Mouse (Mus musculus): ENCODE measurements around the gene Olfr161. TPM values are rescaled to one million over a fixed set of nuclear protein-coding genes. Genes with fewer than 3 reads are reported as not detected.
"Not testable (repeated sequence)": the region's sequence is repeated elsewhere in the genome, so short reads cannot be mapped to it uniquely, and the experiment has no call there.

Olfr161 gene
- not detected in 2 replicates for polyA plus RNA-seq (2012; rRNA removed)

GRCm38 (mm10) chr16:3590691-3591090 is at the start of gene Olfr161:
Gene Olfr161 (plus strand): TSS chr16:3591042.
- DNase-seq (ENCODE audit: extremely low spot score in 1 of 2, low spot score in 1 of 2): no peak

GRCm38 (mm10) chr16:3563553-3563952 is 27.3 kb upstream of the Olfr161 start:
- no peak for DNase-seq (ENCODE audit: extremely low spot score in 1 of 2, low spot score in 1 of 2)

- DNase-seq (ENCODE audit: extremely low spot score in 1 of 2, low spot score in 1 of 2): not testable (repeated sequence)
These were observed 13.2 kb upstream of the Olfr161 start for GRCm38 (mm10) chr16:3577658-3578057.

GRCm38 (mm10) chr16:3578227-3578848 is 12.5 kb upstream of the Olfr161 start:
- not testable (repeated sequence) for DNase-seq (ENCODE audit: extremely low spot score in 1 of 2, low spot score in 1 of 2)

GRCm38 (mm10) chr16:3631376-3631775 is 40.5 kb downstream of the Olfr161 start:
- not testable (repeated sequence) for DNase-seq (ENCODE audit: extremely low spot score in 1 of 2, low spot score in 1 of 2)

GRCm38 (mm10) chr16:3632572-3633361 is 41.9 kb downstream of the Olfr161 start:
- not testable (repeated sequence) for DNase-seq (ENCODE audit: extremely low spot score in 1 of 2, low spot score in 1 of 2)

Other genes starting within 250 kb of the Olfr161 start
- gene Mefv, start 127.1 kb downstream of the Olfr161 start, polyA plus RNA-seq (2012; rRNA removed): not detected in 2 replicates
- 17.0 and 18.0 TPM in 2 replicates for gene Zfp263, start 153.1 kb downstream of the Olfr161 start, polyA plus RNA-seq (2012; rRNA removed)
- 0.11 TPM in 1 of 2 replicates, not detected in the other for gene Olfr15, start 239.8 kb downstream of the Olfr161 start, polyA plus RNA-seq (2012; rRNA removed)